26 mouse cellular contexts compared by ENCODE assay signal in genomic region chr10:37214656-37215055, GRCm38 (mm10).
A peak's percentile ranks its signal among the peaks of the same experiment; 100 is the strongest.
DNase-seq lines count a peak whose midpoint lies in the region; ATAC-seq lines count a peak whose summit lies in the region.
"Had no signal": no experiment of that assay in that cellular context is flagged by ENCODE, and none has a peak within 500 bp of the region (broad histone marks: within the 10 kb centered on the region; RNA-seq: fewer than 3 reads in every experiment).

No protein-coding gene starts in this region.

- H3K36me3 ChIP-seq in intestine, embryonic 15.5 days = no peaks in the 10 kb centered on the region
- no peaks in the 10 kb centered on the region for H3K36me3 ChIP-seq in liver, embryonic 13.5 days
- no peaks in the 10 kb centered on the region for H3K36me3 ChIP-seq in stomach, embryonic 14.5 days (ENCODE audit: control insufficient read depth, insufficient read depth, low read length)
- H3K36me3 ChIP-seq in heart, embryonic 12.5 days = no peaks in the 10 kb centered on the region
- H3K36me3 ChIP-seq: heart, embryonic 10.5 days; hindbrain, embryonic 12.5 days; midbrain, embryonic 15.5 days; neural tube, embryonic 15.5 days had no signal

- H3K9ac ChIP-seq in intestine, embryonic 15.5 days = no peak overlapping the region
- H3K9ac ChIP-seq in liver, embryonic 13.5 days = no peak overlapping the region
- H3K9ac ChIP-seq in stomach, embryonic 14.5 days (replicated peaks; ENCODE audit: low read depth, low read length) = no peak overlapping the region
- no peak overlapping the region for H3K9ac ChIP-seq in heart, embryonic 12.5 days
- H3K9ac ChIP-seq: forebrain, embryonic 13.5 days; hindbrain, embryonic 12.5 days; midbrain, embryonic 15.5 days; neural tube, embryonic 15.5 days had no signal

- H3K4me1 ChIP-seq in intestine, embryonic 15.5 days (replicated peaks) = no peaks in the 10 kb centered on the region
- peaks cover 19% of the 10 kb centered on the region for H3K4me1 ChIP-seq in liver, embryonic 13.5 days (replicated peaks)
- H3K4me1 ChIP-seq in stomach, embryonic 14.5 days (ENCODE audit: control insufficient read depth, insufficient read depth, low read length) = no peaks in the 10 kb centered on the region
- H3K4me1 ChIP-seq in heart, embryonic 12.5 days (replicated peaks) = no peaks in the 10 kb centered on the region; the same call in 1 of the 2 replicates
- H3K4me1 ChIP-seq: heart, embryonic 10.5 days; hindbrain, embryonic 12.5 days; midbrain, embryonic 15.5 days; neural tube, embryonic 15.5 days had no signal

- WGBS in intestine, embryonic 15.5 days = 49% methylated on average over 5 of the region's 5 CpGs
- WGBS in liver, embryonic 13.5 days (ENCODE audit: insufficient replicate concordance) = 66% methylated on average over 5 of the region's 5 CpGs
- WGBS in stomach, embryonic 14.5 days = 50% methylated on average over 5 of the region's 5 CpGs
- WGBS in heart, embryonic 12.5 days = 76% methylated on average over 5 of the region's 5 CpGs

- H3K4me3 ChIP-seq in intestine, embryonic 15.5 days (replicated peaks) = no peak overlapping the region
- H3K4me3 ChIP-seq in liver, embryonic 13.5 days (replicated peaks) = no peak overlapping the region
- no peak overlapping the region for H3K4me3 ChIP-seq in stomach, embryonic 14.5 days (ENCODE audit: low read depth, low read length)
- H3K4me3 ChIP-seq in heart, embryonic 12.5 days = no peak overlapping the region
- H3K4me3 ChIP-seq: erythroblast, embryonic 14.5 days; forebrain, embryonic 13.5 days; heart, embryonic 10.5 days; hindbrain, embryonic 12.5 days; midbrain, embryonic 15.5 days; neural tube, embryonic 15.5 days had no signal

- no peaks in the 10 kb centered on the region for H3K27me3 ChIP-seq in intestine, embryonic 15.5 days (replicated peaks)
- no peaks in the 10 kb centered on the region for H3K27me3 ChIP-seq in liver, embryonic 13.5 days
- H3K27me3 ChIP-seq in stomach, embryonic 14.5 days (ENCODE audit: control insufficient read depth, insufficient read depth, low read length) = no peaks in the 10 kb centered on the region
- H3K27me3 ChIP-seq in heart, embryonic 12.5 days (replicated peaks) = no peaks in the 10 kb centered on the region
- H3K27me3 ChIP-seq: forebrain, embryonic 13.5 days; hindbrain, embryonic 12.5 days; midbrain, embryonic 15.5 days; neural tube, embryonic 15.5 days had no signal

- intact Hi-C loops in gastrocnemius, postnatal 14 days (cut with DNase I; ENCODE audit: low total_unique reads) = no loop called here

- peak; percentile 18 for DNase-seq in R1 (ENCODE audit: low read depth, low spot score)
- DNase-seq in liver, embryonic 13.5 days = no peak
- no peak for DNase-seq in urinary bladder, postnatal 36 days (ENCODE audit: low spot score in 2 of 2)
- DNase-seq in gastrocnemius, postnatal 14 days = no peak
- DNase-seq: adrenal gland, adult 8-10 months; cerebellum, adult 2 months; cerebellum, postnatal 14 days; gastrocnemius, postnatal 10 days; heart, postnatal 36 days; kidney, adult 2 months; kidney, postnatal 4 days; retina, postnatal 1 day; right cerebral cortex, postnatal 14 days; spleen, adult 18-20 months; thymus, postnatal 14 days had no signal

- H3K9me3 ChIP-seq in intestine, embryonic 15.5 days = no peaks in the 10 kb centered on the region
- no peaks in the 10 kb centered on the region for H3K9me3 ChIP-seq in liver, embryonic 13.5 days (replicated peaks)
- no peaks in the 10 kb centered on the region for H3K9me3 ChIP-seq in stomach, embryonic 14.5 days (ENCODE audit: control insufficient read depth, low read depth, low read length)
- no peaks in the 10 kb centered on the region for H3K9me3 ChIP-seq in heart, embryonic 12.5 days (replicated peaks)
- H3K9me3 ChIP-seq: forebrain, embryonic 13.5 days; heart, embryonic 10.5 days; hindbrain, embryonic 12.5 days; midbrain, embryonic 15.5 days; neural tube, embryonic 15.5 days had no signal

- no peak overlapping the region for H3K27ac ChIP-seq in intestine, embryonic 15.5 days
- H3K27ac ChIP-seq in liver, embryonic 13.5 days = peak overlapping the region; percentile 6; the same call in 1 of the 2 replicates
- 0 out of 2 replicates have a peak overlapping the region, but pooled peaks have one; percentile 11 for H3K27ac ChIP-seq in stomach, embryonic 14.5 days (ENCODE audit: low read length)
- H3K27ac ChIP-seq in heart, embryonic 12.5 days (ENCODE audit: poor library complexity, severe bottlenecking) = no peak overlapping the region
- H3K27ac ChIP-seq: forebrain, embryonic 13.5 days; heart, embryonic 10.5 days; hindbrain, embryonic 12.5 days; kidney, postnatal 0 days; macrophage; midbrain, embryonic 15.5 days; neural tube, embryonic 15.5 days had no signal

- H3K4me2 ChIP-seq in intestine, embryonic 15.5 days (replicated peaks) = no peak overlapping the region
- H3K4me2 ChIP-seq in liver, embryonic 13.5 days = no peak overlapping the region
- no peak overlapping the region for H3K4me2 ChIP-seq in stomach, embryonic 14.5 days (replicated peaks; ENCODE audit: low read depth, low read length)
- no peak overlapping the region for H3K4me2 ChIP-seq in heart, embryonic 12.5 days
- H3K4me2 ChIP-seq: forebrain, embryonic 13.5 days; hindbrain, embryonic 12.5 days; midbrain, embryonic 15.5 days; neural tube, embryonic 15.5 days had no signal

- peak; percentile 94 for ATAC-seq in intestine, embryonic 15.5 days
- no peak for ATAC-seq in liver, embryonic 13.5 days (ENCODE audit: low read depth)
- ATAC-seq in stomach, embryonic 14.5 days (ENCODE audit: insufficient number of reproducible peaks, insufficient read depth, low FRiP score, low read depth) = peak; percentile 56
- ATAC-seq in heart, embryonic 12.5 days (ENCODE audit: insufficient number of reproducible peaks, low FRiP score) = no peak
- ATAC-seq: forebrain, embryonic 13.5 days; midbrain, embryonic 15.5 days had no signal

Comparison
In these comparisons a context has a peak if more than half of its experiments do, and no peak if none do; other contexts are left out.
1. ATAC-seq: peak in intestine, embryonic 15.5 days (single experiment) and stomach, embryonic 14.5 days (single experiment); none in liver, embryonic 13.5 days (single experiment) and heart, embryonic 12.5 days (single experiment).
2. H3K27ac ChIP-seq: peak in liver, embryonic 13.5 days (single experiment) and stomach, embryonic 14.5 days (single experiment); none in intestine, embryonic 15.5 days (single experiment) and heart, embryonic 12.5 days (single experiment).